Mouse (Mus musculus) limb, embryonic 15.5 days (tissue): ENCODE measurements at regions not wholly inside any gene's neighbourhood (a gene's known extent, or its start where the extent isn't known, plus 50 kb on each side); places are given as distances from the start of the nearest gene placed in this dataset.

Experiments
- ATAC-seq: fragments of 200-750 bp; cut with Nextera tagmentation; 2 replicates; pipeline ENCODE4 v1.8.0; 2017; ENCODE audit warnings: low read depth, moderate TSS enrichment; ENCODE audit not compliant: insufficient number of reproducible peaks, low FRiP score, low TSS enrichment
- H3K27ac ChIP-seq: fragments of 300-500 bp; sonication (generic); 2 replicates; pipeline ENCODE4 v1.5.1; 2015; ENCODE audit warnings: moderate library complexity, mild to moderate bottlenecking, inconsistent platforms
- H3K27me3 ChIP-seq: fragments of 300-500 bp; sonication (generic); 2 replicates; pipeline ENCODE4 v1.6.1; 2015; ENCODE audit warnings: inconsistent platforms
- H3K36me3 ChIP-seq: fragments of 300-500 bp; sonication (generic); 2 replicates; pipeline ENCODE4 v1.6.1; 2015; ENCODE audit warnings: inconsistent platforms
- H3K4me1 ChIP-seq: fragments of 300-500 bp; sonication (generic); 2 replicates; pipeline ENCODE4 v1.6.1; 2015; ENCODE audit warnings: inconsistent platforms
- H3K4me2 ChIP-seq: fragments of 300-500 bp; sonication (generic); 2 replicates; pipeline ENCODE4 v1.6.1; 2015; ENCODE audit warnings: mild to moderate bottlenecking, inconsistent platforms
- H3K4me3 ChIP-seq: fragments of 300-500 bp; sonication (generic); 2 replicates; pipeline ENCODE4 v1.5.1; 2015; ENCODE audit warnings: mild to moderate bottlenecking, inconsistent platforms
- H3K9ac ChIP-seq: fragments of 300-500 bp; sonication (generic); 2 replicates; pipeline ENCODE4 v1.6.1; 2015; ENCODE audit warnings: inconsistent platforms
- H3K9me3 ChIP-seq: fragments of 300-500 bp; sonication (generic); 2 replicates; pipeline ENCODE4 v1.6.1; 2016; ENCODE audit warnings: inconsistent platforms
- WGBS: fragments of 180-500 bp; shearing (Covaris S2); methylation state at CpG from one replicate; pipeline ENCODE4 v1.1.7; 2015; 5-methylcytosine and 5-hydroxymethylcytosine counted together

DNA sequence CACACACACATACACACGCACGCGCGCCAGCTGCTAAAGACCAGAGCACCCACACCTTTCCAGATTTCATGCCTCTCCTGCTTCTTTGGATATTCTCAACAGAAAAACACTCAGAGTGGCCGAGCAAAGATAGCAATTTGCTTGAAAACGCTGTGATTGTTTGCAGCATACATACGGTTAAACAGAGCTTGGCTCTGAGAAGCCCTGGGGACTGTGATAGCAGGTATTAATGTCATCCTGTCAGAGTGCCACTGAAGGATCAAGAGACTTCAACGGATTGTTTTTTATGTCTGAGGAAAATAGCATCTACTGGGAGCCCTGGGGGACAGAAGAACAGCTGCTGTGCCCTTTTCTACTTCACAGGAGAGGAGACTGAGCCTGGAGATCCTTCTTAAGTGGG is 440.4 kb downstream of the Pdcd6ip start:
- ATAC-seq = no peak
- Histone ChIP-seq H3K4me3 (no peak overlapping the region), H3K4me1 (no peaks in the 10 kb centered on the region), H3K36me3 (no peaks in the 10 kb centered on the region), H3K9ac (no peak overlapping the region), H3K27ac (no peak overlapping the region), H3K27me3 (no peaks in the 10 kb centered on the region), H3K4me2 (no peak overlapping the region), H3K9me3 (no peaks in the 10 kb centered on the region)
- WGBS = 78% methylated on average over 8 of the region's 8 CpGs

DNA sequence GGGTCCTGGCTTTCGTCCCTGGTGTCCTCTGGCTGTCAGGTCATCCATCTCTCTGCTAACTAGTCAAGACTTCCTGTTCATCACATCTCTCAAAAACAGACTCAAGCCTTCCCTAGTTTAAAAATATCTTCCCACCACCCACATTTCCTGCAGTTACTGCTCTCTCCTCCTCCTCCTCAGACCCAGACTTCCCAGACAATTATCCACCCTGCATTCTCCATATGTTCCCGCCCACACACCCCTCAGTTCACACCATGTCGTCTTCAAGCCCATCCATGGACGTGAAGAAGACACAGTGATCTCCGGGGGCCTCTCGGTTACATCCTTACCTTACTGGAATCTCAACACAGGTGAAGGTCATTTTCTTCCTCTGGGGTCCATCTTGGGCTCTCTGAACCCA is 444.4 kb downstream of the Pdcd6ip start:
- Histone ChIP-seq H3K27ac (no peak overlapping the region), H3K36me3 (no peaks in the 10 kb centered on the region), H3K4me1 (no peaks in the 10 kb centered on the region), H3K4me3 (no peak overlapping the region), H3K4me2 (no peak overlapping the region), H3K9me3 (no peaks in the 10 kb centered on the region), H3K9ac (no peak overlapping the region), H3K27me3 (no peaks in the 10 kb centered on the region)
- ATAC-seq = no peak
- WGBS = 81% methylated on average over 6 of the region's 6 CpGs

DNA sequence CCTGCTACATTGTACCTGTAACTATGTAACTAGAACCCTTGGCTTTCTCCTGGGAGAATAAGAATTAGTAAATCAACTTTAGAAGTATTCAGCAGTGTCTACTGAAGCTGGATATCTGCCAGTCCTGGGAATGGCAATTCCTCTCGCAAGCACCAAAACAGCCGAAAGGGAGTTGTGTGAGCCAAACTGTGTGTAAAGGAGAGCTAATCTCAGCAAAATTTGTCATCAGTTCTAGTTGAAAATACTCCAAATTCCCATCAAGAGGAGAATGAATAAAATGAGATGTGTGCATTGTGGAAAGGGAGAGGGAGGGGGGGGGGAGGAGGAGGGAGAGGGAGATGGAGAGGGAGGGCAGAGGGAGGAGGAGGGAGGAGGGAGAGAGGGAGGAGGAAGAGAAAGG is 447.8 kb downstream of the Pdcd6ip start:
- no peak overlapping the region for H3K4me2 ChIP-seq
- H3K4me1 ChIP-seq = no peaks in the 10 kb centered on the region
- no peaks in the 10 kb centered on the region for H3K27me3 ChIP-seq
- ATAC-seq = no peak
- no peaks in the 10 kb centered on the region for H3K36me3 ChIP-seq
- H3K4me3 ChIP-seq = no peak overlapping the region
- WGBS = 67% methylated on average over 2 of the region's 2 CpGs
- no peak overlapping the region for H3K27ac ChIP-seq
- no peaks in the 10 kb centered on the region for H3K9me3 ChIP-seq
- no peak overlapping the region for H3K9ac ChIP-seq

DNA sequence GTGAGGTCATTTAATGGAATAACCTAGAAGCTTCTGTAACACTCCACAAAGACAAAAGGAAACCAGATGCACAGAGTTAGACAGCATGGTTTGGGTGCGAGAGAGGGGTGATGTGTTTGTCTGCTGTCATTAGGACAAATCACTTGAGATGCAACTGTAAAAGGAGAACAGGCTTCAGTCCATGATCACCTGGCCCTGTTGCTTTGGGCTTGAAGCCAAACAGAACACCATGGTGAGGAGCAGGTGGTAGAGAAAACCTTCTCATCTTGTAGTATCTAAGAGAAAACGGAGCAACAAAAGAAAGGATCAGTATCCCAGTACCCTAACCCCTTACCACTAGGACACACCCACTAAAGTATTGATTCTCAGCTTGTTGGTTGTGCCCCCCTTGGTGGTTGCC is 449.5 kb downstream of the Pdcd6ip start:
- no peak for ATAC-seq
- Histone ChIP-seq H3K9ac (no peak overlapping the region), H3K9me3 (no peaks in the 10 kb centered on the region), H3K27ac (no peak overlapping the region), H3K4me2 (no peak overlapping the region), H3K27me3 (no peaks in the 10 kb centered on the region), H3K36me3 (no peaks in the 10 kb centered on the region), H3K4me3 (no peak overlapping the region), H3K4me1 (no peaks in the 10 kb centered on the region)
- WGBS = 86% methylated on average over 2 of the region's 2 CpGs

DNA sequence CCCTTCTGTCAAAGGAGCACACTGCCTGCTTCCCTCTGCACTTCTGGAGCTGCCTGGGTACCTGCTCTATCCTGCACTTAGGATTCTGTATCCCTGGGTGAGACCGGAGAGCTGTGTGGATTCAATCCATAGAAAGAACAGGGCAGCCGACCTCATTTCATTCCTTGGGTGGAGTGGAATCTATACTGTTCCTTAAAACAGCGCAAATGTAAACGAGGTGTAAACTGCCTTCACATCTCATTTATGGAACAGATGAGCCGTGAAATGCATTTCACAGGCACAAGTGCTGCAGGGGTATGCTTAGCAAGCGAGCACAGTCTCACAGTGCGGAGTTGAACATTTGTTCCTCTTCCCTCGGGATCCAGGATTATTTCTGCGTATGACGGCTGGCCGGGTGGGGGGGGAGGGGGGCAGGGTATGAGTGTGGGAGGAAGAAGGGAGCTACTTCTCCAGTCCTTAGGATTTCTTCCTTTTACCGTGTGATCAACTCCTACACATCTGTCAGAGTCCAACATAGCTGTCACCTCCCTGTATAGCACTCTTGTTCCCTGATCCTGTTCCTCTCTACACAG is 459.3 kb downstream of the Pdcd6ip start:
- WGBS = 36% methylated on average over 12 of the region's 12 CpGs
- H3K9ac ChIP-seq = no peak overlapping the region
- no peaks in the 10 kb centered on the region for H3K27me3 ChIP-seq
- H3K4me3 ChIP-seq = no peak overlapping the region
- no peak overlapping the region for H3K27ac ChIP-seq
- no peaks in the 10 kb centered on the region for H3K9me3 ChIP-seq
- H3K4me1 ChIP-seq = no peaks in the 10 kb centered on the region
- ATAC-seq = 0 out of 2 replicates have a peak, but pooled peaks have one; percentile 48
- H3K36me3 ChIP-seq = no peaks in the 10 kb centered on the region
- no peak overlapping the region for H3K4me2 ChIP-seq

DNA sequence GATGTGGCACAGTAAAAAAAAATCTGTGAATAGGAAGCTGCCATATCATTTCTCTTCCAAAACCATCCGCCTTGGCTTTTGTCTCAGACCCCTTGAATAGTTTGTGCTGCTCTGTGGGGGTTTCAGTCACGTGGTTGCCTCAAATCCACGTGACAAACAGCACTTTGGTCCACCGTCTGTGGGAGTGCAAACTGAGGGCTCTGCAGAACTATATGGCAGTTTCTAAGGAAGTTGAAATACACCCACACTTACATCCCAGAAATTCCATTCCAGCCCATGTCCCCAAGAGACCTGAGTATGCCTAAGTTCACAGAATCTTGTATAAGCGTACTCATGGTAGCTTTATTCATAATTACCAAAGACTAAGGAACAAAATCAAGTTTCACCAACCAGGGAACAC is 460.1 kb downstream of the Pdcd6ip start:
- H3K4me3 ChIP-seq = no peak overlapping the region
- ATAC-seq = no peak
- no peaks in the 10 kb centered on the region for H3K4me1 ChIP-seq
- H3K27ac ChIP-seq = no peak overlapping the region
- H3K36me3 ChIP-seq = no peaks in the 10 kb centered on the region
- no peaks in the 10 kb centered on the region for H3K27me3 ChIP-seq
- H3K9me3 ChIP-seq = no peaks in the 10 kb centered on the region
- H3K9ac ChIP-seq = no peak overlapping the region
- WGBS = 58% methylated on average over 5 of the region's 5 CpGs
- H3K4me2 ChIP-seq = no peak overlapping the region

DNA sequence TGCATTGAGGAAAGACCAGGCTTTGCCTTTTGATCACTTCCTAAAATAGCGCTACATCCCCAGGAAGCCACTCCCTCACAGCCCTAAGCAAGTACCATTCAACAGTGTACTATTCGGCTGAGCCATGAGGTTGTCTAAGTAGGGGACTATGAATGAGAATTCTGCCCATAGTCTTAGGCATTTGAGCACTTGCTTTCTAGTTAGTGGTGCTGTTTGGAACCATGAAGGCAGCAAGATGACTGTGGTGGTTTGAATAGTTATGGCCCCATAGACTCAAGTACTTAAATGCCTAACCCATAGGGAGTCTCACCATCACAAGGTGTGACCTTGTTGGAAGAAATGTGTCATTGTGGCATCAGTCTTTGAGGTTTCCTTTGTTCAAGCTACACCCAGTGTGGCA is 464.2 kb downstream of the Pdcd6ip start:
- Histone ChIP-seq H3K4me3 (no peak overlapping the region), H3K9ac (no peak overlapping the region), H3K27me3 (no peaks in the 10 kb centered on the region), H3K4me2 (no peak overlapping the region), H3K36me3 (no peaks in the 10 kb centered on the region), H3K4me1 (no peaks in the 10 kb centered on the region), H3K27ac (no peak overlapping the region), H3K9me3 (no peaks in the 10 kb centered on the region)
- ATAC-seq = no peak
- WGBS = 92% methylated on average over 2 of the region's 2 CpGs

DNA sequence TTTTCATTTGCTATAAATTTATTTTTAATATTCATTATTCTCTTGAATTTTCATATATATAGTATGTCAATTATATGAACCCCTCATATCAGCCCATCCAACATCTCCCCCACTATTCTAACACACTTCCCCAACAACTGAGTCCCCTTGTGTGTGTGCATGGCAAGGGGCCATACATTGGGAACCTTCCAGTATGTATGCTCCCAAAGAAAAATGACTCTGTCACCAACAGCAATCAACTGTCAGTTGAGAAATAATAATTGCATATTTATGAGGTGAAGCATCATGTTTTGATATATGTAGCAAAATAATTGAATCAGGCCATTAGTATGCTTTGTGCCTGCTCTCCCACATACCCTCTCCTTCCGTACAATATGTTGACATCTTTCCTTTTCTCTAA is 474.7 kb downstream of the Pdcd6ip start:
- H3K4me3 ChIP-seq = no peak overlapping the region
- H3K27ac ChIP-seq = no peak overlapping the region
- WGBS = 76% methylated on average over 1 of the region's 1 CpGs
- no peaks in the 10 kb centered on the region for H3K36me3 ChIP-seq
- H3K4me1 ChIP-seq = no peaks in the 10 kb centered on the region
- H3K9ac ChIP-seq = no peak overlapping the region
- no peak for ATAC-seq
- no peaks in the 10 kb centered on the region for H3K27me3 ChIP-seq
- H3K9me3 ChIP-seq = no peaks in the 10 kb centered on the region
- no peak overlapping the region for H3K4me2 ChIP-seq

DNA sequence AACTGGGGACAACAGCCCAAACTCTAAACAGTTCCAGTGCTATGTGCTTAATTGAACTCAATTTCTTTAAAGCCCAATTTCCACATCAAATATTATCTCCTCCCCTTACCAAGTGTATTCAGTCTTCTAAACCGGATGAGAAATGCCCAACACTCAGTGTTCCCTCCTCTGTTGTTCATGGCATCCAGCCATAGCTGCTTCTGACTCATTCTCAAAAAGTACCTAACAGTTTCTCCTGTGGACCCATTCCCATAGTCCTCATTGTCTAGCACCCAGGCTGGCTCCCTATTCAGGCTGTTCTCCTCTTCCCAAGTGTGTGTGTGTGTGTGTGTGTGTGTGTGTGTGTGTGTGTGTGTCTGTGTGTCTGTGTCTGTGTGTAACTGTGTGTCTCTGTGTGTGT is 478.7 kb downstream of the Pdcd6ip start:
- no peak overlapping the region for H3K4me2 ChIP-seq
- WGBS = 83% methylated on average over 1 of the region's 1 CpGs

DNA sequence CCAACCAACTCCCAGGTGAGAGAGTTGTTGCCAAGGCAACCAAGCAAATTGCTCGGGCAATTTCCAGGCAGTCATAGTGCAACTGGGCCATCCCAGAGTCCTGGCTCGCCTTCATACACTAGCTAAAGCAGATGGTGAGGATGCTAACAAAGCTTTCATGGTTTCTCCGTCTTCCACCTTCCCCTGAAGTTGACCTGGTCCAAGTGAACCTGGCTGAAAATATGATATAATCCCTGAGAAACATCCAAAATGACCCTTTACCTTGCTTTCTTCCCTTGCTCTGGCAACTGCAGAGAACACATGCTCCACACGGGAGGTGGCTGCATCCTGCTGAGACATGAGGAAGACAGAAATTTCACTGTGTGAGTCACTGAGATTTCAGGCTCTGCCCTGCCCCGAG is 494.1 kb downstream of the Pdcd6ip start:
- ATAC-seq = no peak
- H3K36me3 ChIP-seq = no peaks in the 10 kb centered on the region
- H3K4me1 ChIP-seq = no peaks in the 10 kb centered on the region
- no peak overlapping the region for H3K4me3 ChIP-seq
- H3K27me3 ChIP-seq = no peaks in the 10 kb centered on the region
- WGBS = 60% methylated on average over 5 of the region's 5 CpGs
- no peak overlapping the region for H3K4me2 ChIP-seq
- no peaks in the 10 kb centered on the region for H3K9me3 ChIP-seq
- no peak overlapping the region for H3K9ac ChIP-seq
- H3K27ac ChIP-seq = no peak overlapping the region

More for the DNA sequence above, 478.7 kb downstream of the Pdcd6ip start:
- Histone ChIP-seq H3K27me3 (no peaks in the 10 kb centered on the region), H3K4me3 (no peak overlapping the region), H3K4me1 (no peaks in the 10 kb centered on the region), H3K36me3 (no peaks in the 10 kb centered on the region), H3K27ac (no peak overlapping the region), H3K9me3 (no peaks in the 10 kb centered on the region), H3K9ac (no peak overlapping the region)
- no peak for ATAC-seq

DNA sequence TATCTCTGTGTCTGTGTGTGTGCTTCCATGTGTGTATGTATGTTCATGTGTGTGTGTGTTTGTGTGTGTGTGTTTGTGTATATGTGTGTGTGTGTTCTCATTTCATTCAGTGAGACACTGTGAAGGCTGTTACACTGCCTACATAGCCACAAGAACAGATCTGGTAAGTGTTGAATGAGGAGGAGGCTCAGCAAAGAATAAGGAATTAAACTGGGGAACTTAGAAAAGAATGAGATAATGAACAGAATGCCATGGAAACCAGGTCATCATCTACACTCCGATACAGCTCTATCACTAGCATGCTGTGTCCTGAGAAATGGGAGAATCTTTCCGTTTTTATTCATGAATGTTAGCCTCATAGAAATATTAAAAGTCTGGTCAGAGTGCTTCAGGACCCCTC is 495.7 kb downstream of the Pdcd6ip start:
- no peaks in the 10 kb centered on the region for H3K4me1 ChIP-seq
- no peaks in the 10 kb centered on the region for H3K36me3 ChIP-seq
- no peak overlapping the region for H3K27ac ChIP-seq
- no peak overlapping the region for H3K4me2 ChIP-seq
- H3K9me3 ChIP-seq = no peaks in the 10 kb centered on the region
- WGBS = 85% methylated on average over 2 of the region's 2 CpGs
- no peak for ATAC-seq
- H3K4me3 ChIP-seq = no peak overlapping the region
- H3K27me3 ChIP-seq = no peaks in the 10 kb centered on the region
- no peak overlapping the region for H3K9ac ChIP-seq

DNA sequence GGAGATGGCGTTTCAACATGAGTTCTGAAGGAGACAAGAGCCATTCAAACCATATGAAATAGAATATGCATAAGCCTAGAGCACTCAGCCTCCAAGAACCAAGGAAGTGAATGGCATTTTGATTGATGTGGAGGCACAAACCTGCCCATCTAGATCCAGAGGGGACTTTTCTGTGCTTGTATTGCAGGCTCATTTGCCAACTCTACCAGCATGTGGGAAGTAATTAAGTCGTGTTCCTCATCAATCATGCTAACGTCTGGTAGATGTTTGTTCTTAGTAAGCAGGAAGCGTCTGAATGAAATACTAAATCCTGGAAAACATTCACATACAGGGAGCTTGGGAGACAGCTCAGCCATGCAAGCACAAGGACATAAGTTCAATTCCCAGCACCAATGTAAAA is 499.9 kb downstream of the Pdcd6ip start:
- 47% methylated on average over 4 of the region's 4 CpGs for WGBS
- no peak overlapping the region for H3K4me3 ChIP-seq
- no peak for ATAC-seq
- no peaks in the 10 kb centered on the region for H3K36me3 ChIP-seq
- no peaks in the 10 kb centered on the region for H3K9me3 ChIP-seq
- H3K9ac ChIP-seq = no peak overlapping the region
- no peaks in the 10 kb centered on the region for H3K4me1 ChIP-seq
- H3K4me2 ChIP-seq = no peak overlapping the region
- H3K27ac ChIP-seq = no peak overlapping the region
- no peaks in the 10 kb centered on the region for H3K27me3 ChIP-seq

DNA sequence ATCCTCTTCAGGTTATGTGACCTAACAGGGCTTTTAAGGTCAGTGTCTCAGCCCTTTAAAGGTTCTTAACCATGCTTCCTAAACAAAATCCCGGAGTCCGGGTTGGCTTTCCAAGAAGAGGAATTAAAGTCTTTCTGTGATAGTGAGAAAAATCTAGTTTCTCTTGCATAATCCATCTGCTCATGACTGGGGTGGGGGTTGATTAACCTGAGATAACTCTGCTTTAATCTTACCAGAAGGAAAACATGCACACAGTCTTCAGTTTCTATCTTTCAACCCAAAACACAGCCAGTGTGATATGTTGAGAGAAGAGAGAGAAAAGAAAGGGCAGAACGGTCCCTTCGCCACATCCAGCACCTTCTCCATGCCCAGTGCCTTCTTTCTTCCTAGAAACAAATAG is 508.8 kb downstream of the Pdcd6ip start:
- no peak for ATAC-seq
- Histone ChIP-seq H3K9ac (no peak overlapping the region), H3K4me2 (no peak overlapping the region), H3K9me3 (no peaks in the 10 kb centered on the region), H3K4me1 (no peaks in the 10 kb centered on the region), H3K4me3 (no peak overlapping the region), H3K36me3 (no peaks in the 10 kb centered on the region), H3K27ac (no peak overlapping the region), H3K27me3 (no peaks in the 10 kb centered on the region)
- WGBS = 94% methylated on average over 4 of the region's 4 CpGs
